Mouse (Mus musculus): ENCODE results near the gene Smtnl1. TPM values are rescaled to one million over a fixed set of nuclear protein-coding genes. Genes with fewer than 3 reads are reported as not detected.

Smtnl1 gene
- polyA plus RNA-seq, 1 experiment from 2014 or later: 0.21 TPM

DNA sequence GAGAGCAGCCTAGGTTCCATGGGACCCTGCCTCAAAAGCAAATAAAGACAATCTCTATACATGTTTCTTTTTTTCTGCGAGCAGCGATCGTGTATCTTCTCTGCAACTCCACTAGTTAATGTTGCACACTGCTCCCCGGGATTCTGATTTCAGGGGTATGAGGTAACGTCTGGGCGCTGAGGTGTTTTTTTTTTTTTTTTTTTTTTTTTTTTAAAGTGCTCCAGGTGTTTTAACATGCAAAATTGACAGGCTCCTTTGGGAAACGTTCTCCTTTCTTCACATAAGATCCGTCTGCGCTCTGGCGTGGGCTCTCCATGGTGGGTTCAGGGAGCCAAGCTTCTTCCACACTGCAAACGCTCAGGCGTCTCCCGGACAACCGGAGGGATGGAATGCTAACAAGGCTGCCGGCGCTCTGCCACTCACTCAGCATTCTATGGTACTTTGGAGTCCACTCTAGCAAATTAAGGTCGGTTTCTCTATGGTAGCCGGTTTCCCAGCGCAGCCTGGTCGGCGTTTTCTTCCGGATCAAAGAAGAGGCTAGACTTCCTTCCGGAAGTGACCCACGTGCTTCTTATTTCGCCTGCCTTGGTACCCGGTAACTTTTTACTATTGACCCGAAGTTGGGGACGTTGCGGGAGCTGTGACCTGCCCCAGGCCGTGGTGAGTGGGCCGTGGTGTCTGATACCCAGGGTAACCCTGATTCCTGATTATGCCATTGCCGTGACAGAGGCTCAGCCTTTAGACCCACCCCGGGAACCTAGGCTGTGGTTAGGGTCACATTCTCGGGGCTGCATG, 4.2 kb upstream of the Smtnl1 start, which contains the start of gene Timm10:
Gene Timm10, plus strand, starts transcription at position 510 of the 795 bp plus-strand sequence.
- Histone ChIP-seq H3K9me3 (replicated peaks; ENCODE audit: control insufficient read depth, low read length) (no peaks in the 10 kb centered on the region), H3K4me1 (ENCODE audit: control insufficient read depth, insufficient read depth, low read length) (peaks cover 13% of the 10 kb centered on the region), H3K36me3 (ENCODE audit: control insufficient read depth, insufficient read depth) (peaks cover 8% of the 10 kb centered on the region), H3K27me3 (ENCODE audit: control insufficient read depth, insufficient read depth, low read length) (no peaks in the 10 kb centered on the region), H3K9ac (ENCODE audit: low read length) (peak within 1 kb of the TSS; percentile 80), H3K4me2 (ENCODE audit: low read depth, low read length) (peak within 1 kb of the TSS; percentile 88), H3K4me3 (ENCODE audit: low read length) (peak within 1 kb of the TSS; percentile 74), H3K27ac (ENCODE audit: low read length) (peak within 1 kb of the TSS; percentile 82)
- under 1% methylated on average over 34 of the region's 34 CpGs for WGBS
- ATAC-seq (replicated peaks; ENCODE audit: extremely low read depth, insufficient read depth, low FRiP score): peak; percentile 82

DNA sequence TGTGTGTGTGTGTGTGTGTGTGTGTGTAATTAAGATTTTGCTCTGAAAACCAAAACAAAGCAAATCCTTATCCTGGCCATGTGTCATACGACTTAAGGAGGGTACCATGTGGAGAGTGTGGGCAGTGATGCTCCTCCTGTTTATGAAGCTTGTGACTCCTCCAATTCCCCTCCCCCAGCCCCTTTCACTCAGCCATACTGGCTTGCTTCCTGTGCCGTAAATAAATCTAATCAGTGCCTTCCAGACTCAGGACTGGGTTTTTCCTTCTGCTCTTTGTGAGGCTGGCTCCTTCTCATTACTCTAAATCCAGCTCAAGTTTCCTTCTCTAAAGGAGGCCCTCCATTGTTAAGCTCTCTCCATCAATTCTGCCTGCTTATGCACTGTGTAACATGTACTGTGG, 785 bp upstream of the Smtnl1 start:
- WGBS: 17% methylated on average over 2 of the region's 2 CpGs
- Histone ChIP-seq H3K4me3 (ENCODE audit: low read length) (no peak overlapping the region), H3K9me3 (replicated peaks; ENCODE audit: control insufficient read depth, low read length) (no peaks in the 10 kb centered on the region), H3K36me3 (ENCODE audit: control insufficient read depth, insufficient read depth) (no peaks in the 10 kb centered on the region), H3K4me2 (ENCODE audit: low read depth, low read length) (no peak overlapping the region), H3K4me1 (ENCODE audit: control insufficient read depth, insufficient read depth, low read length) (peaks cover 25% of the 10 kb centered on the region), H3K27me3 (ENCODE audit: control insufficient read depth, insufficient read depth, low read length) (no peaks in the 10 kb centered on the region), H3K9ac (ENCODE audit: low read length) (no peak overlapping the region), H3K27ac (ENCODE audit: low read length) (no peak overlapping the region)
- no peak for ATAC-seq (replicated peaks; ENCODE audit: extremely low read depth, insufficient read depth, low FRiP score)

DNA sequence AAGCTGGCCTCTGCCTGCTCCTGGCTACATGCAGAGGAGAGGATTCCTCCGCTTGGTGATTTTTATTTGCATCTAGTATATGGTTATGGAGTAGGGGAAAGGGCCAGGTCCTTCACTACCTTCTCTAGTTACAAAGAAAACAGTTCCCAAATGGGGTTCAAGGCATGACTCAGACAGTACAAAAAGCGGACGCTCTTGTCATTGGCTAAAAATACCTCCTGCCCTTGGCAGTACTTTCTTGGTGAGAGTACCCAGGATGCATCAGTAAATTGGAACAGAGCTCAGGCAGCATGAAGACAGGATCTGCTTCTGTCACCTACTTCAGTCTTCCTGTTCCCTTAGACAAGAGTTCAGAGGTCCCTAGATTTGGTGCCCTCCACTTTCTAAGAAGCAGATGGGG, 2.6 kb downstream of the Smtnl1 start:
- H3K9ac ChIP-seq (ENCODE audit: low read length): peak overlapping the region; percentile 34; the same call in 1 of the 2 replicates
- WGBS: 20% methylated on average over 3 of the region's 3 CpGs

DNA sequence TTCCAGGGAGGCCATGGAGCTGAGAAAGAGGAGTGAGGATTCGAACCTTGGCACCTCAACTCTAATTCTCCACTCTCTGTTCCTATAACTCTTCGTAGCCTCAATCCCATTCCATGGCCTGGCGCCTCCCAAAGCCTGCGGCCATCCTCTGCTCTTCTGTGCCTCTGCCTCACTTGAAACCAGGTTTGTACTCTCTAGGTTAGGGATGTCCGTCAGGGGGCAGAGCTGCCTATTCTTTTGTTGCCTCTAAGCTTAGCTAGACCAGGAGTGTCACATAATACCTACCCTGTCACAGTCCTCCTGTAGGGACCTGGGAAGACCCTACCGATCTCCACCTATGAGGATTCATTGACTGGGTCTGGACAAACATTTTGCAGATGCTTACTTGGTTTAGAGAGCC, 9.8 kb downstream of the Smtnl1 start:
- H3K9ac ChIP-seq (ENCODE audit: low read length): no peak overlapping the region
- peak overlapping the region; percentile 69; the same call in 1 of the 2 replicates for H3K27ac ChIP-seq (ENCODE audit: low read length)

More for the DNA sequence above, 2.6 kb downstream of the Smtnl1 start:
- peak overlapping the region; percentile 87 for H3K27ac ChIP-seq (ENCODE audit: low read length)
- H3K4me3 ChIP-seq (ENCODE audit: low read length): no peak overlapping the region
- peaks cover 17% of the 10 kb centered on the region for H3K4me1 ChIP-seq (ENCODE audit: control insufficient read depth, insufficient read depth, low read length)
- no peaks in the 10 kb centered on the region for H3K9me3 ChIP-seq (replicated peaks; ENCODE audit: control insufficient read depth, low read length)
- H3K36me3 ChIP-seq (ENCODE audit: control insufficient read depth, insufficient read depth): no peaks in the 10 kb centered on the region
- peak; percentile 88 for ATAC-seq (replicated peaks; ENCODE audit: extremely low read depth, insufficient read depth, low FRiP score)
- H3K27me3 ChIP-seq (ENCODE audit: control insufficient read depth, insufficient read depth, low read length): no peaks in the 10 kb centered on the region
- H3K4me2 ChIP-seq (ENCODE audit: low read depth, low read length): no peak overlapping the region

DNA sequence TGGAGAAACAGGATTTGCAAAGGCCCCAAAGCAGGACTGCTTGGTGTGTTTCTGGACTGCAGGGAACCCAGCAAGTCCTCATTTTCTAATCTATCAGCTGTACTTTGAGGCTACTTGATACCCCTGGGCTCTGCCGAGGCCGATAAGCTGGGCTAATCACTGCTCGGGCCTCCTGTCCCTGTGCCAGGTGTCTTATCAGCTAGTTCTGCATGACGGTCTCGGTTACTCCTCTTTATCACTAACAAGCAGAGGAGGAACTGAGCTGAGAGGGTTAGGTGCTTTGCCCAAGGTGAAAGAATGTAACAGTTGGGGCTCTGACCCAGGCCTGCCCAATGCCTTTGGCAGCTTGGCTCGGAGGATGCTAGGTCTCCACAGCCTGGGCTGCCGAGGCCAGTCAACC, 10.6 kb downstream of the Smtnl1 start:
- peak overlapping the region; percentile 69 for H3K27ac ChIP-seq (ENCODE audit: low read length)
- no peak overlapping the region for H3K9ac ChIP-seq (ENCODE audit: low read length)
- H3K27me3 ChIP-seq (ENCODE audit: control insufficient read depth, insufficient read depth, low read length): no peaks in the 10 kb centered on the region
- peak overlapping the region; percentile 25 for H3K4me2 ChIP-seq (ENCODE audit: low read depth, low read length)
- H3K4me3 ChIP-seq (ENCODE audit: low read length): no peak overlapping the region
- no peaks in the 10 kb centered on the region for H3K9me3 ChIP-seq (replicated peaks; ENCODE audit: control insufficient read depth, low read length)
- H3K36me3 ChIP-seq (ENCODE audit: control insufficient read depth, insufficient read depth): no peaks in the 10 kb centered on the region; the same call in 1 of the 2 replicates
- H3K4me1 ChIP-seq (ENCODE audit: control insufficient read depth, insufficient read depth, low read length): peaks cover 15% of the 10 kb centered on the region
- peak; percentile 64 for ATAC-seq (replicated peaks; ENCODE audit: extremely low read depth, insufficient read depth, low FRiP score)
- WGBS: 21% methylated on average over 7 of the region's 7 CpGs

More for the DNA sequence above, 9.8 kb downstream of the Smtnl1 start:
- peaks cover 15% of the 10 kb centered on the region for H3K4me1 ChIP-seq (ENCODE audit: control insufficient read depth, insufficient read depth, low read length)
- H3K4me2 ChIP-seq (ENCODE audit: low read depth, low read length): no peak overlapping the region
- no peak overlapping the region for H3K4me3 ChIP-seq (ENCODE audit: low read length)
- WGBS: 85% methylated on average over 6 of the region's 6 CpGs
- no peaks in the 10 kb centered on the region for H3K9me3 ChIP-seq (replicated peaks; ENCODE audit: control insufficient read depth, low read length)
- ATAC-seq (replicated peaks; ENCODE audit: extremely low read depth, insufficient read depth, low FRiP score): no peak
- H3K36me3 ChIP-seq (ENCODE audit: control insufficient read depth, insufficient read depth): no peaks in the 10 kb centered on the region; the same call in 1 of the 2 replicates
- H3K27me3 ChIP-seq (ENCODE audit: control insufficient read depth, insufficient read depth, low read length): no peaks in the 10 kb centered on the region

DNA sequence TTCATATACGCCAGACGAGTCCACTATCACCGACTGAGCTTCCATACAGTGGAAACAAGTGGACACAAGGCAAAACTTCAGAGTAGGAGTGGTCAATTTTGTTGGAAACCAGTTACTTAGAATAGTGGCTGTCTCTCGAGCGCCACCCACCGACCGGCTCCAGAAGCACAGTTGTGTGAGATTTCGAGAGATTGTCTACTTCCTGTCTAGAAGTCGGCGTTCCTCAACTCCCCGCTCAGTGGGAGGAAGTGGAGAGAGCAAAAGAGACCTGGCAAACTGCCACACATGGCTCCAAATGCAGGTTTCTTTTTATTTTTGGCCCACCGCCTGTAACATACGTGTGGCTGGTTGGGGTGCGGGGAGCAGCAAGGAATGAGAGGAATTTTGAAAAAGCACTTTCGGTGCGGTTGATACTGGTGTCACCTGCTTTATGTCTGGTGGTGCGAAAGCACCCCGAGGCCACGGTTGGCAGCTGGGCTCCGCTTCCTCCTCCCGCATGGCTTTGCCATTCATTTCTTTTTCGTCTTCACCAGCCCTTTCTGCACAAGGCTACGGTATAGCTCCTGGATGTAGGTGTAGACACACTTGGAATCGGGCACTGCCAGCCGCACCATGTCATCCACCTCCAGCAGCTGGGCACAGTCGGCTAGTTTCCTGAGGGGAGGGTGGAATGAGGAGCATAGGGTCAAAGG, 11.4 kb downstream of the Smtnl1 start:
- 23% methylated on average over 26 of the region's 26 CpGs for WGBS
- ATAC-seq (replicated peaks; ENCODE audit: extremely low read depth, insufficient read depth, low FRiP score): peak; percentile 65
- peak overlapping the region; percentile 57 for H3K9ac ChIP-seq (ENCODE audit: low read length)
- peak overlapping the region; percentile 63 for H3K4me2 ChIP-seq (ENCODE audit: low read depth, low read length)
- peaks cover 15% of the 10 kb centered on the region for H3K4me1 ChIP-seq (ENCODE audit: control insufficient read depth, insufficient read depth, low read length)
- H3K27me3 ChIP-seq (ENCODE audit: control insufficient read depth, insufficient read depth, low read length): no peaks in the 10 kb centered on the region
- H3K27ac ChIP-seq (ENCODE audit: low read length): peak overlapping the region; percentile 69
- H3K36me3 ChIP-seq (ENCODE audit: control insufficient read depth, insufficient read depth): no peaks in the 10 kb centered on the region; the same call in 1 of the 2 replicates
- H3K4me3 ChIP-seq (ENCODE audit: low read length): peak overlapping the region; percentile 41
- H3K9me3 ChIP-seq (replicated peaks; ENCODE audit: control insufficient read depth, low read length): no peaks in the 10 kb centered on the region

DNA sequence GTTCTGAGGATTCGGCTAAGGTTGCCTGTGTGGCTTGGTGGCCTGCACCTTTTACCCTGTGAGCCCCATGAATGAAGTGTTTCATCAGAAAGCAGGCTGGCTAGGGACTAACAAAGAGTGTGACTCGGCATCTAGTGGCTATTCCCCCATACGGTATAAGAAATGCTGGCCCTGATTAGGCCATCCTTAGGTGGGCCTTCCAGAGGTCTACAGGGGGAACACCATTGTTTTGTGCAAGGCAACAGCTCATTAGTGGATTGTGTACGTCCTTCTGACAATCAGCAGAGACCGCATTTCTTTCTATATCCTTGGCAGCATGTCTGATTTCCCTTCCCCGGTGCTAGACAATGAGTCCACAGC, 11.9 kb downstream of the Smtnl1 start:
- H3K36me3 ChIP-seq (ENCODE audit: control insufficient read depth, insufficient read depth): no peaks in the 10 kb centered on the region; the same call in 1 of the 2 replicates
- ATAC-seq (replicated peaks; ENCODE audit: extremely low read depth, insufficient read depth, low FRiP score): no peak
- H3K4me2 ChIP-seq (ENCODE audit: low read depth, low read length): peak overlapping the region; percentile 63
- peak overlapping the region; percentile 44 for H3K27ac ChIP-seq (ENCODE audit: low read length)
- H3K27me3 ChIP-seq (ENCODE audit: control insufficient read depth, insufficient read depth, low read length): no peaks in the 10 kb centered on the region
- no peak overlapping the region for H3K9ac ChIP-seq (ENCODE audit: low read length)
- peaks cover 15% of the 10 kb centered on the region for H3K4me1 ChIP-seq (ENCODE audit: control insufficient read depth, insufficient read depth, low read length)
- no peaks in the 10 kb centered on the region for H3K9me3 ChIP-seq (replicated peaks; ENCODE audit: control insufficient read depth, low read length)
- no peak overlapping the region; the same call in 1 of the 2 replicates for H3K4me3 ChIP-seq (ENCODE audit: low read length)
- WGBS: 64% methylated on average over 6 of the region's 6 CpGs

DNA sequence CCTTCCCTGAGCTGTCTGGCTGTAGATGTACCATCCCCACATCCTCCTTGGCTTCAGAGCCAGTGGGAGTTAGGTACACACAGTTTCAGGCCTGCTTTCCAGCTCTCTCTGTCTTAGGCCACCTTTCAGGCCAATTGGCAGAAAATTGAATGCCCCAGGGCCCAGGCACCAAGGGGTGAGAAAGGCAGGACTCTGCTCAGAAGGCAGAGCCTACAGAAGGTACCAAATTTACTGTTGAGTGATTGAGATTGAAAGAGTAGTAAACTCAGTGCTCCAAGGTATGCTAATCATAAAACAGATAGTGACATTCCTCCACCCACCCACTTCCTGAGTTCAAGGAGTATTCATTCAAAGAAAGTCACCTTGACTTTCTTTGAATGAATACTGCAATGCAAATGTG, 13.1 kb downstream of the Smtnl1 start:
- peaks cover 15% of the 10 kb centered on the region for H3K4me1 ChIP-seq (ENCODE audit: control insufficient read depth, insufficient read depth, low read length)
- ATAC-seq (replicated peaks; ENCODE audit: extremely low read depth, insufficient read depth, low FRiP score): no peak
- no peaks in the 10 kb centered on the region; the same call in 1 of the 2 replicates for H3K36me3 ChIP-seq (ENCODE audit: control insufficient read depth, insufficient read depth)
- no peaks in the 10 kb centered on the region for H3K27me3 ChIP-seq (ENCODE audit: control insufficient read depth, insufficient read depth, low read length)
- no peak overlapping the region for H3K9ac ChIP-seq (ENCODE audit: low read length)
- no peak overlapping the region for H3K27ac ChIP-seq (ENCODE audit: low read length)
- no peak overlapping the region for H3K4me2 ChIP-seq (ENCODE audit: low read depth, low read length)
- no peak overlapping the region for H3K4me3 ChIP-seq (ENCODE audit: low read length)
- H3K9me3 ChIP-seq (replicated peaks; ENCODE audit: control insufficient read depth, low read length): no peaks in the 10 kb centered on the region

DNA sequence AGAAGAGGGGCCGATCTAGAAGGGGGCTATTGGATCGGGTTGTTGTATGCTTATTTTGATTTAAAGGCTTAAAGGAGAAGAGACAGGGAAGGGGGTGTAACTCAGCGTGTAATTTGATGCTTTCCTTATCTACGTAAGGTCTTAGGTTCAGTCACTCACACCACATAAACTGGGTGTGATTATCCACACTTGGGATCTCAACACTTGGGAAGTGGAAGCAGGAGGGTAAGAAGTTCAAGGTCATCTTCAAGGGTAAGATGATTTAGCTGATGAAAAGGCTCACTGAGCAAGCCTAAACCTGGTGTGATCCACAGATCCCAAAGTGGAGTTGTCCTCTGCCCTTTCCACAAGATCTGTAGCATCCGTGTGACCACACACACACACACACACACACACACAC, 15.9 kb downstream of the Smtnl1 start:
- 54% methylated on average over 5 of the region's 5 CpGs for WGBS
- H3K4me1 ChIP-seq (ENCODE audit: control insufficient read depth, insufficient read depth, low read length): peaks cover 5% of the 10 kb centered on the region
- no peaks in the 10 kb centered on the region; the same call in 1 of the 2 replicates for H3K36me3 ChIP-seq (ENCODE audit: control insufficient read depth, insufficient read depth)
- H3K27ac ChIP-seq (ENCODE audit: low read length): no peak overlapping the region
- no peak overlapping the region for H3K4me3 ChIP-seq (ENCODE audit: low read length)
- H3K9ac ChIP-seq (ENCODE audit: low read length): no peak overlapping the region
- ATAC-seq (replicated peaks; ENCODE audit: extremely low read depth, insufficient read depth, low FRiP score): no peak
- no peak overlapping the region for H3K4me2 ChIP-seq (ENCODE audit: low read depth, low read length)
- no peaks in the 10 kb centered on the region for H3K27me3 ChIP-seq (ENCODE audit: control insufficient read depth, insufficient read depth, low read length)
- no peaks in the 10 kb centered on the region for H3K9me3 ChIP-seq (replicated peaks; ENCODE audit: control insufficient read depth, low read length)
